Mouse (Mus musculus): ENCODE results near the gene Bach2. TPM values are rescaled to one million over a fixed set of nuclear protein-coding genes. Genes with fewer than 3 reads are reported as not detected.

Bach2 gene
- 100 to 1,000 TPM in 1 of 2 experiments, 10 to 100 TPM in 1; 92.7 to 105 TPM for total RNA-seq (2021)

DNA sequence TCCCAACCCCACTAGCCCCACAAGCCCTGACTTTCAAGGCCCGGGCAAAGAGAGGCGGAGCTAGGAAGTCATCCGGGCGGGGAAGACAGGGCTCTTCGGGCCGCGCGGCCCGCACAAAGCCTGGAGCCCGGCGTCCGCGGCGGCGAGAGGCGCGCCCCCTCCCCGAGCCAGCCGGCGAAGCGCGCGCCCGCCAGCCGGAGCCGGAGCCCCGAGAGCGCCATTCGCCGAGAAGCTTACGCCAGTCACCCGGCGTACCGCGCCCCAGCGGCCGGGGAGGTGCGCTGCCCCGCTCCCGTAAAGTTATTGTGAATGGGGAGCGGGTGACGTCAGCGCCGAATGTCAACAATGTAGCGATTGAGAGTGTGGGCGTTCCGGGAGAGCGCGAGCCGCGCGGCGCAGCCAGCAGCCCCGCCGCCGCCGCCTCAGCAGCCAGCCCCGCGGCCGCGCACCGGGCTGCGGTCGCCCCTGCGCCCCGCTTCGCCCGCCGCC, at the start of gene Bach2:
Gene Bach2, plus strand, starts transcription at position 439 of the 489 bp plus-strand sequence.
- peak; percentile 95 for DNase-seq
- intact Hi-C loops (cut with DNase I) = loop anchor here (2.0 to 5.0 kb wide), 3 partner anchors 86 to 334 kb away; no protein-coding TSS in a partner anchor

GRCm38 (mm10) chr4:32189416-32190036, 49.1 kb upstream of the Bach2 start:
- no peak for DNase-seq
- intact Hi-C loops (cut with DNase I) = no loop called here

DNA sequence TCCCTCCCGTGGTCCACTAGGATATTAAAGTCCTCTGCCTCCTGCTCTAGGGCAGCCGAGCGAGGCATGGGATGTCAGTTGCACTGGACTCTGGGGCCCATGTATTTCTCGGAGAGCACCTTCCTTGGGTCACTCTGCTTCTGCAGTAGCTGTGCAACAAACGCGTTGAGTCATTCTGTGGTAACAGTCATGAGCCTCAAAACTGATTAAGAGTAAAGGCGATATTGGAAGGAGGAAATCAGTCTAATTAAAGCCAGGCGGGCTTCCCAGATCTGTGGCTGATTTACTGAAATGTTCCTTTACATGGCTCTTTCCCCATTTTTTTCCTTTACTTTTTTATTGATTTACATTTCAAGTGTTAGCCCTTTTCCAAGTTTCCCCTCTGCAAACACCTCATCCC, 48.1 kb upstream of the Bach2 start:
- intact Hi-C loops (cut with DNase I) = no loop called here
- no peak for DNase-seq

- peak; percentile 89 for DNase-seq
- intact Hi-C loops (cut with DNase I) = no loop called here
Observed at GRCm38 (mm10) chr4:32195945-32196921, 42.4 kb upstream of the Bach2 start.

- peak; percentile 18 for DNase-seq
- intact Hi-C loops (cut with DNase I) = no loop called here
Observed at GRCm38 (mm10) chr4:32198031-32198430, 40.6 kb upstream of the Bach2 start.

GRCm38 (mm10) chr4:32198589-32198988, 40.0 kb upstream of the Bach2 start:
- DNase-seq = no peak
- intact Hi-C loops (cut with DNase I) = no loop called here

DNA sequence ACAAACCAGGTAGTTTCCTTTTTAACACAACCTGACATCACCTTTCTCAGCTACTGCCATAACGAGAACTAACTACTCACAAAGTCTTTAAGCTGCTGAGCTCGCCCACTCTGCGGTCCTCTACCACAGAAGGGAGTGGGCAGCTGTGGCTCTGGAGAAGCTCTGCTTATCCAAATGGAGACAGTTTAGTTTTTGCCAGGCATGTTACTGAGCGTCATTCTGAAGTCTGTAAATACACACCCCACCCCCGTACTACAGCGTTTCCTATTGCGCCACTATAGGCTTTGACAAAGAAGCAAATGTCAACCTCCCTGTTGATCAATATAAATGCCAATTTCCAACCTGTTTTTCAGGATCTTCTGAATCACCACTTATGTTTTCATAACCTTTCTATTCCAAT, 39.4 kb upstream of the Bach2 start:
- intact Hi-C loops (cut with DNase I) = no loop called here

DNA sequence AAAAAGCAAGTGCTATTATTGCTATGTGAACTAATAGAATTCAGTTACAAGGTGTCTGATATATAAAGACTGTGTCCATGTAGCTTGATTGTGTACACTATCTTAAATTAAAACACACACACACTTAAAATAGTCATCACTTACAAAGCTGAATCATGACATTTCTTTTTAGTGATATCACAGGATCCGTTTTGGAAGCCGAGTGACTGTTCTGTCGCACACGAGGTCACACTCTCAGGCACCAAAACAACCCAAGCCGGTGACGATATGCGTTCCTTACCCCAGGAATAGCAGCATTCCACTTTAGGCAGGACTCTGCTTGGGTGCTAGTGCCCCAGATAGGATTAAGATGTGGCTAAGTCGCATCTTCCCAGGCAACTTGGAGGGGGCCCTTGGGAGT, 37.5 kb upstream of the Bach2 start:
- intact Hi-C loops (cut with DNase I) = no loop called here
- DNase-seq = no peak

More for the DNA sequence above, 39.4 kb upstream of the Bach2 start:
- no peak for DNase-seq

DNA sequence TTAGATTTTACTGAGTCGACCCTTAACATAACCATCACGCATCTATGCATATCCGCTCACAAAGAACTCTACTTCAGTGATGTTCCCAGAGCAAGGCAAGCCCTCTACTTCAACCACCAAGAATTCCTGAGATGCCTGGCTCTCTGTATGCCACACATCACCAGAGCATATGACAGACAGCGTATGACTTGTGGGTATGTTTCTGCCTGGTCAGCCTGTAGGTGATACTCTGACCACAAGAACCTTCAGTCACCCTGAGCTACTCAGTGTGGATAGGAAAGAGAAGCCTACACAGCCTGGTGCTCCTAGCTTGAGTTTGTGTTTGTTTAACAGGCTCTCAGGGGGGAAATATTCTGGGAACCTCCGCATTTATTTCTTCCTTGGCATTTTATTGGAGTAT, 36.2 kb upstream of the Bach2 start:
- no peak for DNase-seq
- intact Hi-C loops (cut with DNase I) = no loop called here

- intact Hi-C loops (cut with DNase I) = no loop called here
Observed at GRCm38 (mm10) chr4:32204819-32205218, 33.8 kb upstream of the Bach2 start.

DNA sequence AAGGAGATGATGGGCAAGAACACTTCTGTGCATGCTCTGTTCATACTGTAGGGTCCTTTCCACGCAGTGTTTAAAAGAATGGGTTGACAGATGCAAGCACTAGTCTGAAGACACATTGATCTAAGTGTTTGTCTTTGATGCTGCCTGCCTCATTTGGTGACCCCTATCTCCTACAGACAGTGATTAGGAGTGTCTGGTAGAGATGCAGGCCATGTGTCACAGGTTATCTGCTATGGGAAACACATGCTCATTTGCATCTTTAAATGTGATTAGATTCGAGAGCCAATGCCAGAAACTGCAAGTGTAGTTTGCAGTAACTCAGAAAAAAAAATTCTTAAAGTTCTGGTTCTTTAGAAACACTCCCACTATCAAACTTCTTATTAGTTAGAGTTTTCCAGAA, 32.8 kb upstream of the Bach2 start:
- no peak for DNase-seq
- intact Hi-C loops (cut with DNase I) = no loop called here

More at GRCm38 (mm10) chr4:32204819-32205218, 33.8 kb upstream of the Bach2 start:
- DNase-seq = no peak

DNA sequence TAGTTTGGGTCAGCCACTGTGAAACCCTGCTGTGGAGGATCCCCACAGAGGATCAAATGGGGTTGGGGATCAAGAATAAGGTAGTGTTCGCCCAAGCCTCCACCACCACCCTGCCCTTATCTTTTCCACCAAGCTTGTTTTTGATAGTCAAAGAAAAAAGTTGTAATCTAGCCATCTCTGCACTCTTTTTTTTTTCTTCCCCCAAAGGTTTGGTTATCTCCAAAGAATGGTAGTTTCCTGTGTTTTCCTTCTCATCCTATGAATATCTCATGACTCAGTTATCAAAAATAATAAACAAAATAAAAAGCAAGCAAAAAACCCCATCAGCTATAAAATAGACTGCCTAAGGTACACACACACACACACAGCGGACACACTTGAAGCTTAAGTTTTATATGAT, 28.6 kb upstream of the Bach2 start:
- DNase-seq = no peak
- intact Hi-C loops (cut with DNase I) = no loop called here

GRCm38 (mm10) chr4:32210424-32211184, 28.0 kb upstream of the Bach2 start:
- no peak for DNase-seq

DNA sequence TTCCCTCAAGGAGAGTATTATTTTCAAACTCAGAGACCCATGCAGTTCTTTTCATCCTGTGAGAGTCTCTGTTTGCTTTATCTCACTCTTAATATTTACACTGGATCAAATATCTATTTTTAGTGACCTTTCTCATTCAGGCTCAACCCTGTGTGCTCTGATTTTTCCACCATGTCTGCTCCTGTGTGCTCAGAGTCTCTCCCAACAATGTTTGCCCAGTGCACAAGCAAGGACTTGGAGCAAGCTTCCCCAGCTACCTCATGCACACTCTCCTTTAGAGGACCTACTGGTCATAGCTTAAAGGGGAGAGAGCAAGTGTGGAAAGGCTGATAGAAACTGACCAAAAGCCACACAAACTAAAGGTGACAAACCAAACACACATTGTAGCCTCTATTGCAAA, 26.0 kb upstream of the Bach2 start:
- intact Hi-C loops (cut with DNase I) = no loop called here
- no peak for DNase-seq

More at GRCm38 (mm10) chr4:32210424-32211184, 28.0 kb upstream of the Bach2 start:
- intact Hi-C loops (cut with DNase I) = no loop called here

GRCm38 (mm10) chr4:32216466-32216865, 22.1 kb upstream of the Bach2 start:
- intact Hi-C loops (cut with DNase I) = no loop called here
- no peak for DNase-seq

DNA sequence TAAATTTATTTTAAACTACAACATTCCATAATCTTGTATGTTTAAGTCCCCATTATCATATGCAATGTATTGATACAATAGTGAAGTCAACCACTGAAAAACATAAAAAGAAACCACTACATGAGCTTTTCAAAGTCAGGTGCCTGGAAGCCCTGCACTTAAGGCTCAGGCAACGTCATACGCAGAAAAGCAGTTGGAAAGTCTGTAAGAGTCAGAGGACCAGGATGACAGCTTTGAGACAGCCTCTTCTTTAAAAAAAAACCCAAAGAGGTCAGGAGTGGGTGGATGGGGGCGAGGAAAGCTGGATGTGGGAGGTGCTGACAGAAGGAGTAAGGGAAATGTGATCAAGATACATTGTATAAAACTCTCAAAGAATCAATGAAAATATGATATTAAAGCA, 21.6 kb upstream of the Bach2 start:
- intact Hi-C loops (cut with DNase I) = no loop called here
- DNase-seq = no peak

GRCm38 (mm10) chr4:32217593-32217992, 21.0 kb upstream of the Bach2 start:
- intact Hi-C loops (cut with DNase I) = no loop called here
- DNase-seq = no peak

GRCm38 (mm10) chr4:32218371-32218770, 20.2 kb upstream of the Bach2 start:
- no peak for DNase-seq
- intact Hi-C loops (cut with DNase I) = no loop called here

DNA sequence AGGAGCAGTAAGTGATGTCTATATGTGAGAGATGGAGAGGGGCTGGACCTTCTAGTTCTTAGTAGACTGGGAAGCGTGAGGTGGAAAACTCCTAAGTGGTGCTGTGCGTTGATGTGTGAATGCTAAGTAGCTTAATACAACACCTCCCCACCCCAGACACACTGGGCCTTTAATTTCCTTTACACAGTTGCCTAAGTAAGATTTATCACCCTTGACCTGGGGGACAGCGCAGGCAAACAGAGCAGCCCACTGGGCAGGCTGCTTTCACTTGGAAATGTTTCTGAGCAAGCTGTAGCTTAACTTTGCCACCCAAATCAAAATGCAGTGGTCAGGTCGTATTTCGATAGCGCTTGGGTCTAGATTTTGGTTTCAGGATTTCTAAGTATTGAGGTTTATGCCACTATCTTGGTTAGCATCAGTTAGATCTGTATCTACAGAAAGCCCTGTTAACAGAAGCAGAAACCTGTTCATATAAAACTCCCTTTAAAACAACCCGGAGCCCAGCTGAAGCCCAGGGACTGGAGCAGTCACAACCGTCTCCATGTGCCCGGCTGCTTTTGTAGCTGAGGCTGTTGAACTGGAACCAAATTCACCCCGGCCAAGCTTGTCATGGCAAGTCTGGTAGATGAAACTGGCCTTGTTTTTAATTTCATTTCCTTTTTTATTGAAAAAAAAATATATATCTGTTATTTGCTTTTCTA, 19.0 kb upstream of the Bach2 start:
- intact Hi-C loops (cut with DNase I) = no loop called here
- no peak for DNase-seq

- DNase-seq = no peak
- intact Hi-C loops (cut with DNase I) = no loop called here
Observed at GRCm38 (mm10) chr4:32220129-32220491, 18.5 kb upstream of the Bach2 start.
